Mouse (Mus musculus) stomach, postnatal 0 days (tissue): ENCODE results near the gene Brinp1. TPM values are rescaled to one million over a fixed set of nuclear protein-coding genes. Genes with fewer than 3 reads are reported as not detected.

ENCODE experiments used
- ATAC-seq: fragments of 200-750 bp; cut with Nextera tagmentation; 2 replicates; pipeline ENCODE4 v1.8.0; 2017; ENCODE audit not compliant: low FRiP score, low TSS enrichment
- DNase-seq: peaks from one replicate; pipeline ENCODE4 v3.0.0-alpha.2; 2016; ENCODE audit warnings: low spot score
- H3K27ac ChIP-seq: fragments of 300-500 bp; sonication (generic); replicated peaks from 2 replicates; pipeline ENCODE4 v1.5.1; 2014; ENCODE audit warnings: mild to moderate bottlenecking, control low read depth
- H3K27me3 ChIP-seq: fragments of 300-500 bp; sonication (generic); 2 replicates; pipeline ENCODE4 v1.6.1; 2014; ENCODE audit warnings: low read length; ENCODE audit not compliant: control insufficient read depth, insufficient read depth
- H3K36me3 ChIP-seq: fragments of 300-500 bp; sonication (generic); 2 replicates; pipeline ENCODE4 v1.6.1; 2014; ENCODE audit warnings: low read length, mixed read lengths; ENCODE audit not compliant: control insufficient read depth, insufficient read depth
- H3K4me1 ChIP-seq: fragments of 300-500 bp; sonication (generic); replicated peaks from 2 replicates; pipeline ENCODE4 v1.6.1; 2014; ENCODE audit warnings: antibody characterized with exemption; ENCODE audit not compliant: control insufficient read depth, insufficient read depth
- H3K4me2 ChIP-seq: fragments of 300-500 bp; sonication (generic); replicated peaks from 2 replicates; pipeline ENCODE4 v1.6.1; 2014; ENCODE audit warnings: low read depth, mild to moderate bottlenecking, control low read depth, moderate library complexity
- H3K4me3 ChIP-seq: fragments of 300-500 bp; sonication (generic); 2 replicates; pipeline ENCODE4 v1.5.1; 2014; ENCODE audit warnings: low read depth, low read length, control low read depth
- H3K9ac ChIP-seq: fragments of 300-500 bp; sonication (generic); 2 replicates; pipeline ENCODE4 v1.6.1; 2014; ENCODE audit warnings: mild to moderate bottlenecking, low read length, control low read depth, mixed read lengths
- H3K9me3 ChIP-seq: fragments of 300-500 bp; sonication (generic); 2 replicates; pipeline ENCODE4 v1.6.1; 2016; ENCODE audit warnings: low read length; ENCODE audit not compliant: control insufficient read depth
- CTCF ChIP-seq: IDR thresholded peaks from 2 replicates; pipeline ENCODE4 v1.5.1; 2016; ENCODE audit warnings: antibody characterized with exemption, low read depth, mild to moderate bottlenecking, moderate library complexity
- EP300 ChIP-seq: optimal IDR thresholded peaks from 2 replicates; pipeline ENCODE3; 2016; ENCODE audit warnings: antibody characterized with exemption
- WGBS: fragments of 180-500 bp; shearing (Covaris S2); extraction: QIAGEN DNeasy Blood & Tissue Kit; methylation state at CpG from one replicate; pipeline ENCODE4 v1.1.7; 2014; 5-methylcytosine and 5-hydroxymethylcytosine counted together
- polyA plus RNA-seq: library from polyadenylated mRNA; unstranded; fragments of >200 nt; fragmentation: Nextera tagmentation; extraction: Ambion mirVana; gene quantifications from 2 replicates; pipeline ENCODE4 v1.2.1, GENCODE M21; 2015

Gene Brinp1
- polyA plus RNA-seq, 1 experiment from 2014 or later = 1.1 TPM

- H3K36me3 ChIP-seq = no peaks in the 10 kb centered on the region
- no peaks in the 10 kb centered on the region for H3K27me3 ChIP-seq
- no peak overlapping the region for H3K9ac ChIP-seq
- no peaks in the 10 kb centered on the region for H3K4me1 ChIP-seq
- TF ChIP-seq EP300 (no peak), CTCF (no peak)
- H3K4me2 ChIP-seq = no peak overlapping the region
- H3K9me3 ChIP-seq = no peaks in the 10 kb centered on the region
- ATAC-seq = no peak
- no peak overlapping the region for H3K27ac ChIP-seq
- WGBS = 84% methylated on average over 2 of the region's 2 CpGs
- no peak overlapping the region for H3K4me3 ChIP-seq
- no peak for DNase-seq
Measured at GRCm38 (mm10) chr4:68942938-68943337, 11.3 kb downstream of the Brinp1 start.

GRCm38 (mm10) chr4:68930022-68930421, 24.2 kb downstream of the Brinp1 start:
- Histone ChIP-seq H3K27ac (no peak overlapping the region), H3K9me3 (no peaks in the 10 kb centered on the region), H3K9ac (no peak overlapping the region), H3K4me1 (no peaks in the 10 kb centered on the region), H3K27me3 (no peaks in the 10 kb centered on the region), H3K4me3 (no peak overlapping the region), H3K4me2 (no peak overlapping the region), H3K36me3 (no peaks in the 10 kb centered on the region)
- WGBS = 77% methylated on average over 3 of the region's 3 CpGs
- DNase-seq (no peak), ATAC-seq (no peak)
- TF ChIP-seq CTCF (no peak), EP300 (no peak)

- 84% methylated on average over 2 of the region's 2 CpGs for WGBS
- Histone ChIP-seq H3K4me2 (no peak overlapping the region), H3K9me3 (no peaks in the 10 kb centered on the region), H3K27me3 (no peaks in the 10 kb centered on the region), H3K36me3 (no peaks in the 10 kb centered on the region), H3K9ac (no peak overlapping the region), H3K27ac (no peak overlapping the region), H3K4me1 (no peaks in the 10 kb centered on the region), H3K4me3 (no peak overlapping the region)
- DNase-seq = no peak
- ATAC-seq = no peak
- TF ChIP-seq EP300 = no peak
Measured at GRCm38 (mm10) chr4:68926091-68926490, 28.1 kb downstream of the Brinp1 start.

- TF ChIP-seq CTCF (no peak), EP300 (no peak)
- WGBS = 42% methylated on average over 1 of the region's 1 CpGs
- DNase-seq (no peak), ATAC-seq (no peak)
- H3K27ac ChIP-seq = no peak overlapping the region
- H3K4me1 ChIP-seq = no peaks in the 10 kb centered on the region
- H3K4me3 ChIP-seq = no peak overlapping the region
- H3K4me2 ChIP-seq = no peak overlapping the region
- no peak overlapping the region for H3K9ac ChIP-seq
- no peaks in the 10 kb centered on the region for H3K36me3 ChIP-seq
- H3K27me3 ChIP-seq = no peaks in the 10 kb centered on the region
- no peaks in the 10 kb centered on the region for H3K9me3 ChIP-seq
Measured at GRCm38 (mm10) chr4:68922944-68923343, 31.3 kb downstream of the Brinp1 start.

- Histone ChIP-seq H3K4me3 (no peak overlapping the region), H3K4me1 (no peaks in the 10 kb centered on the region), H3K27me3 (no peaks in the 10 kb centered on the region), H3K9ac (no peak overlapping the region), H3K9me3 (no peaks in the 10 kb centered on the region), H3K27ac (no peak overlapping the region), H3K4me2 (no peak overlapping the region), H3K36me3 (no peaks in the 10 kb centered on the region)
- ATAC-seq (no peak), DNase-seq (no peak)
- TF ChIP-seq CTCF (no peak), EP300 (no peak)
- 86% methylated on average over 1 of the region's 1 CpGs for WGBS
Measured at GRCm38 (mm10) chr4:68922504-68922903, 31.7 kb downstream of the Brinp1 start.

GRCm38 (mm10) chr4:68920127-68920526, 34.1 kb downstream of the Brinp1 start:
- H3K4me2 ChIP-seq = no peak overlapping the region
- TF ChIP-seq EP300 (no peak), CTCF (no peak)
- no peaks in the 10 kb centered on the region for H3K27me3 ChIP-seq
- H3K4me1 ChIP-seq = no peaks in the 10 kb centered on the region
- no peaks in the 10 kb centered on the region for H3K9me3 ChIP-seq
- no peak for DNase-seq
- no peak overlapping the region for H3K4me3 ChIP-seq
- H3K9ac ChIP-seq = no peak overlapping the region
- H3K27ac ChIP-seq = no peak overlapping the region
- no peak for ATAC-seq
- 24% methylated on average over 3 of the region's 3 CpGs for WGBS
- H3K36me3 ChIP-seq = no peaks in the 10 kb centered on the region
